Mouse (Mus musculus): ENCODE measurements around the gene Map10.

DNA sequence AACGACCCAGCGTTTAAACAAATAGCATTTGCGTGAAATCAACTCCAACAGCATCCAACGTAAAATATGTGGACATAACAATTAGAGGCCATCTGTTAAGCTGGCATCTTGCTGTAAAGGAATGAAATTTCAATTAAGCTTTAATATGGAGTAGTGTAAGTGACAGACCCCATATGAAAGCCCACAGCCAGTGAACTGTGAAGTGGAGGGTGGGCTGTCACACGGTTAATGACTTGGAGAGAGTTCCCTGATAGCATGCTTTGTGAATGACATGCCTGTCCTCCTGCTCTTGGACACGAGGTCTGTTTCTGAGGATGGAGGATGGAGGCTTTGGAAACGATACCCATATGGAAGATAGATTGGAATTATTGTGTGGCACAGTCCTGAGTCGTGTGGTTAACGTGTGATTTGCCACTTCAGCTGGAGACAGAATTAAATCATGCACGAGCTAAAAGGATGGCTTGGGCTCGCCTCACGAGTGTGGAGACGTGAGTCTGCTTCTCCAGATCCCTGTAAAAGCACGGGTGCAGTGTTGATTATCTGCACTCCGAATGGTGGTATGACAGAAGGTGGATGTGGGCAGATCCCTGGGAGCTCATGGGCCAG, 33.4 kb downstream of the Map10 start:
- TF ChIP-seq EP300 (IDR thresholded peaks at IDR 0.05) = no peak
- TF ChIP-seq CTCF (IDR thresholded peaks at IDR 0.05) = no peak
